Mouse (Mus musculus): ENCODE measurements around the gene Pakap. TPM values are rescaled to one million over a fixed set of nuclear protein-coding genes. Genes with fewer than 3 reads are reported as not detected.

Gene Pakap
- polyA plus RNA-seq, 1 experiment from 2014 or later = 21.8 TPM

- H3K27me3 ChIP-seq (ENCODE audit: insufficient read depth, low read length) = no peaks in the 10 kb centered on the region
- H3K9me3 ChIP-seq (ENCODE audit: low read length) = no peaks in the 10 kb centered on the region
- ATAC-seq (ENCODE audit: low FRiP score, low TSS enrichment) = no peak
- H3K27ac ChIP-seq (ENCODE audit: low read length) = 0 out of 2 replicates have a peak overlapping the region, but pooled peaks have one; percentile 28
- H3K4me3 ChIP-seq (ENCODE audit: low read length) = no peak overlapping the region
- no peak overlapping the region for H3K4me2 ChIP-seq (replicated peaks; ENCODE audit: low read depth, low read length)
- H3K4me1 ChIP-seq (ENCODE audit: insufficient read depth, low read length) = peaks cover 6% of the 10 kb centered on the region; the same call in 1 of the 2 replicates
- 43% methylated on average over 5 of the region's 5 CpGs for WGBS
- no peak overlapping the region for H3K9ac ChIP-seq (replicated peaks; ENCODE audit: low read length)
- H3K36me3 ChIP-seq (ENCODE audit: insufficient read depth, low read length) = peaks cover 5% of the 10 kb centered on the region; the same call in 1 of the 2 replicates
Measured at GRCm38 (mm10) chr4:57895140-57895539, 327.2 kb downstream of the Pakap start.

DNA sequence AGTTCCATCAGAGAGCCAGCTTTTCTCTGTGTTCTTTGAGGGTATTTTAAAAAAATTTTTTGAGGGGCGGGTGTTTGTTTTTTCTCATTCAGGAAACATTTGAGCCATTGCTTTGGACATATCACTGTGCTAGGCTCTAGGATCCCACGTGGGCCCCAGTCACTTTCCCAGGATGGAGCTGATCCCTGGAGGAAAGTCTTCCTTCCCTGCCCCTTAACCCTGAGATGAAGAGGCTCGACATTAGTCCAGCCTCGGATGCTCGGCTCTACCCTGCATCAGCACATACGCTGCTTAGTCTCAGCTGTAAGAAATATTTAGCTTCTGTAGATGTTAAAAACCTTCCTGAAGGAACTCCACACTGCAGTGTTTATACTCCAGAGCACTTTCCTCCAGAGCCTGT is 327.9 kb downstream of the Pakap start:
- Histone ChIP-seq H3K4me3 (ENCODE audit: low read length) (no peak overlapping the region), H3K27ac (ENCODE audit: low read length) (0 out of 2 replicates have a peak overlapping the region, but pooled peaks have one; percentile 6), H3K9me3 (ENCODE audit: low read length) (no peaks in the 10 kb centered on the region), H3K4me2 (replicated peaks; ENCODE audit: low read depth, low read length) (no peak overlapping the region), H3K27me3 (ENCODE audit: insufficient read depth, low read length) (no peaks in the 10 kb centered on the region), H3K9ac (replicated peaks; ENCODE audit: low read length) (no peak overlapping the region), H3K4me1 (ENCODE audit: insufficient read depth, low read length) (peaks cover 6% of the 10 kb centered on the region; the same call in 1 of the 2 replicates), H3K36me3 (ENCODE audit: insufficient read depth, low read length) (peaks cover 5% of the 10 kb centered on the region; the same call in 1 of the 2 replicates)
- no peak for ATAC-seq (ENCODE audit: low FRiP score, low TSS enrichment)
- WGBS = 62% methylated on average over 6 of the region's 6 CpGs

GRCm38 (mm10) chr4:57896631-57897030 is 328.7 kb downstream of the Pakap start:
- Histone ChIP-seq H3K27me3 (ENCODE audit: insufficient read depth, low read length) (no peaks in the 10 kb centered on the region), H3K27ac (ENCODE audit: low read length) (no peak overlapping the region), H3K4me2 (replicated peaks; ENCODE audit: low read depth, low read length) (no peak overlapping the region), H3K9me3 (ENCODE audit: low read length) (no peaks in the 10 kb centered on the region), H3K4me3 (ENCODE audit: low read length) (no peak overlapping the region), H3K36me3 (ENCODE audit: insufficient read depth, low read length) (peaks cover 5% of the 10 kb centered on the region; the same call in 1 of the 2 replicates), H3K4me1 (ENCODE audit: insufficient read depth, low read length) (peaks cover 6% of the 10 kb centered on the region; the same call in 1 of the 2 replicates), H3K9ac (replicated peaks; ENCODE audit: low read length) (no peak overlapping the region)
- 64% methylated on average over 3 of the region's 3 CpGs for whole genome bisulfite sequencing
- ATAC-seq (ENCODE audit: low FRiP score, low TSS enrichment) = no peak

- no peak overlapping the region for H3K4me3 ChIP-seq (ENCODE audit: low read length)
- no peaks in the 10 kb centered on the region for H3K9me3 ChIP-seq (ENCODE audit: low read length)
- no peak overlapping the region for H3K4me2 ChIP-seq (replicated peaks; ENCODE audit: low read depth, low read length)
- no peak overlapping the region for H3K9ac ChIP-seq (replicated peaks; ENCODE audit: low read length)
- no peaks in the 10 kb centered on the region for H3K27me3 ChIP-seq (ENCODE audit: insufficient read depth, low read length)
- WGBS = 3% methylated on average over 4 of the region's 4 CpGs
- 0 out of 2 replicates have a peak, but pooled peaks have one; percentile 39 for ATAC-seq (ENCODE audit: low FRiP score, low TSS enrichment)
- H3K27ac ChIP-seq (ENCODE audit: low read length) = no peak overlapping the region
- peaks cover 6% of the 10 kb centered on the region for H3K4me1 ChIP-seq (ENCODE audit: insufficient read depth, low read length)
- no peaks in the 10 kb centered on the region for H3K36me3 ChIP-seq (ENCODE audit: insufficient read depth, low read length)
Measured at GRCm38 (mm10) chr4:57901210-57901609, 333.2 kb downstream of the Pakap start.

GRCm38 (mm10) chr4:57902619-57903018 is 334.6 kb downstream of the Pakap start:
- Histone ChIP-seq H3K4me1 (ENCODE audit: insufficient read depth, low read length) (peaks cover 6% of the 10 kb centered on the region), H3K36me3 (ENCODE audit: insufficient read depth, low read length) (no peaks in the 10 kb centered on the region), H3K27me3 (ENCODE audit: insufficient read depth, low read length) (no peaks in the 10 kb centered on the region), H3K9ac (replicated peaks; ENCODE audit: low read length) (no peak overlapping the region), H3K9me3 (ENCODE audit: low read length) (no peaks in the 10 kb centered on the region), H3K27ac (ENCODE audit: low read length) (no peak overlapping the region), H3K4me3 (ENCODE audit: low read length) (no peak overlapping the region), H3K4me2 (replicated peaks; ENCODE audit: low read depth, low read length) (no peak overlapping the region)
- ATAC-seq (ENCODE audit: low FRiP score, low TSS enrichment) = no peak
- WGBS = 75% methylated on average over 5 of the region's 5 CpGs

DNA sequence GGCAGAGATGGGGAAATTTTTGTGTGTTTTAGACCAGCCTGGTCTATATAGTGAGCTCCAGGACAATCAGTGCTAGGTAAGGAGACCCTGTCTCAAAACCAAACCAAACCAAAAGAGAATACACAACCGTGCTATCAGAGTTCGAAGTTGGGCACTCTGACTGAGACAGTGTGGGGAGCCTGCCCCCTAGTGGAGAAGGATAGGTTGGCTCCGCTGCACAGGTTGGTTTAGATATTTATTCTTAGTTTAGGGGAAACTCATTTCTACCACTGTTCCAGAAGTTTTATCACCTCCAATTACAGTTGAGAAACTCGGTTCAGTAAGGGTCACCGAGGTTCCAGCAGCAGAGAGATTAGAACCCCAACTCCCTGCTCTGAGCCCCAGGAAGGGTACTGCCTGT is 336.2 kb downstream of the Pakap start:
- Histone ChIP-seq H3K27me3 (ENCODE audit: insufficient read depth, low read length) (no peaks in the 10 kb centered on the region), H3K9me3 (ENCODE audit: low read length) (no peaks in the 10 kb centered on the region), H3K4me3 (ENCODE audit: low read length) (no peak overlapping the region), H3K9ac (replicated peaks; ENCODE audit: low read length) (no peak overlapping the region), H3K27ac (ENCODE audit: low read length) (no peak overlapping the region), H3K4me2 (replicated peaks; ENCODE audit: low read depth, low read length) (peak overlapping the region; percentile 26; the same call in 1 of the 2 replicates), H3K36me3 (ENCODE audit: insufficient read depth, low read length) (no peaks in the 10 kb centered on the region), H3K4me1 (ENCODE audit: insufficient read depth, low read length) (peaks cover 6% of the 10 kb centered on the region)
- 10% methylated on average over 5 of the region's 5 CpGs for WGBS
- ATAC-seq (ENCODE audit: low FRiP score, low TSS enrichment) = no peak

DNA sequence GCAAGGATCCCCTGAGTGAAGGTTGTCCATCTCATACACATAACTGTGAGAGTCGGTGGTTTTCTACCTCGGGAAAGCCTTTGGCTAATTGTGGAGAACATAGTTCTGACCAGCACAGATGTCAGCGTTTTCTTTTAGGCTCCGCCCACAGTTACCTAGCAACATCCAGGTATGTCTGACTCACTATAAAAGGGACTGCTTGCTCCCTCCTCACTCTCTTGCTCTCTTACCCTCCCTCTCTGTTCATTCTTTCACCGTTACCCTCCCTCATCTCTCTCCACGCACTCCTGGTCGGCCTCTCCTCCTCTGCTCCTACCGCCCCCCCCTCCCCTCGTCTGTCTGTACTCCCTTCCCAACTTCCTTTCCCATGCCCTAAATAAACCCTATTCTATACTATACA is 336.7 kb downstream of the Pakap start:
- Histone ChIP-seq H3K36me3 (ENCODE audit: insufficient read depth, low read length) (no peaks in the 10 kb centered on the region), H3K4me3 (ENCODE audit: low read length) (no peak overlapping the region), H3K27me3 (ENCODE audit: insufficient read depth, low read length) (no peaks in the 10 kb centered on the region), H3K9ac (replicated peaks; ENCODE audit: low read length) (no peak overlapping the region), H3K9me3 (ENCODE audit: low read length) (no peaks in the 10 kb centered on the region), H3K4me1 (ENCODE audit: insufficient read depth, low read length) (peaks cover 6% of the 10 kb centered on the region), H3K4me2 (replicated peaks; ENCODE audit: low read depth, low read length) (peak overlapping the region; percentile 26; the same call in 1 of the 2 replicates), H3K27ac (ENCODE audit: low read length) (no peak overlapping the region)
- peak; percentile 24; the same call in 1 of the 2 replicates for ATAC-seq (ENCODE audit: low FRiP score, low TSS enrichment)
- 24% methylated on average over 9 of the region's 9 CpGs for WGBS

DNA sequence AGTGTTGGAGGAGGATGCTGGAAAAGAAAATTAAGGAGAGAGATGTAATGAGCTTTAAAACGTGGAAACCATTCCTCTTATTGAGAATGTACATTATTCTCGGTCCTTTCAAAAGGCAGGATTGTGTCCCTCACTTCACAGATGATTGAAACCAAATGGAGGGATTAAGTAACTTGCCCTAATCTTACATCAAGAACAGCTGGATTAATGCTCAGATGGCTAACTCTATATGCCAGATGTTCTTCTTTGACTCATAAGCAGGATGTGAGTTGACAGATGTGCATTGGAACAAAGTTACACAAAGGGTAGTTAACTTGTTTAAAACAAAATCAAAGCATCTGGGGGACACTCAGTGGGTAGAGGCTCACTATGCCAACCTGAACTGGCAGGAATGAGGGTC is 338.7 kb downstream of the Pakap start:
- Histone ChIP-seq H3K4me2 (replicated peaks; ENCODE audit: low read depth, low read length) (no peak overlapping the region), H3K9ac (replicated peaks; ENCODE audit: low read length) (no peak overlapping the region), H3K4me3 (ENCODE audit: low read length) (no peak overlapping the region), H3K27me3 (ENCODE audit: insufficient read depth, low read length) (no peaks in the 10 kb centered on the region), H3K9me3 (ENCODE audit: low read length) (no peaks in the 10 kb centered on the region), H3K36me3 (ENCODE audit: insufficient read depth, low read length) (no peaks in the 10 kb centered on the region), H3K4me1 (ENCODE audit: insufficient read depth, low read length) (peaks cover 6% of the 10 kb centered on the region), H3K27ac (ENCODE audit: low read length) (no peak overlapping the region)
- WGBS = 46% methylated on average over 2 of the region's 2 CpGs
- no peak for ATAC-seq (ENCODE audit: low FRiP score, low TSS enrichment)

GRCm38 (mm10) chr4:57908860-57909259 is 340.9 kb downstream of the Pakap start:
- no peak for ATAC-seq (ENCODE audit: low FRiP score, low TSS enrichment)
- H3K27me3 ChIP-seq (ENCODE audit: insufficient read depth, low read length) = no peaks in the 10 kb centered on the region
- H3K4me2 ChIP-seq (replicated peaks; ENCODE audit: low read depth, low read length) = no peak overlapping the region
- H3K9me3 ChIP-seq (ENCODE audit: low read length) = 0 out of 2 replicates have a peak, but pooled peaks cover 3% of the 10 kb centered on the region
- H3K27ac ChIP-seq (ENCODE audit: low read length) = no peak overlapping the region
- H3K4me1 ChIP-seq (ENCODE audit: insufficient read depth, low read length) = peaks cover 6% of the 10 kb centered on the region
- H3K4me3 ChIP-seq (ENCODE audit: low read length) = no peak overlapping the region
- H3K36me3 ChIP-seq (ENCODE audit: insufficient read depth, low read length) = no peaks in the 10 kb centered on the region
- WGBS = 67% methylated on average over 6 of the region's 6 CpGs
- no peak overlapping the region for H3K9ac ChIP-seq (replicated peaks; ENCODE audit: low read length)

DNA sequence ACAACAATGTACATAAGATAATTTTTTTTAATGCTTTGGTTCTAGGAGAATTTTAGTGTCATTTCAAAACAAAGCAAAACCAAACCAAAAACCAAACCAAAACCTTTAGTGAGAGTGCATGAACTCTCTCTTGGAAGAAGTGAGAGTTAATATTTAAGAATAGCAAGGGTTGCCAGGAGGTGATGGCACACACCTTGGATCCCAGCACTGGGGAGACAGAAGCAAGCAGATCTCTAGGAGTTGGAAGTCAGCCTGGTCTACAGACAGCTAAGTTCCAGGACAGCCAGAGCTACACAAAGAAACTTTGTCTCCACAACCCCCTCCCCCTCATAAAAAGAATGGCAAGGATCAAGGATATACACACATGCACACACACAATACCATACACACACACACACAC is 345.0 kb downstream of the Pakap start:
- no peak overlapping the region for H3K27ac ChIP-seq (ENCODE audit: low read length)
- H3K36me3 ChIP-seq (ENCODE audit: insufficient read depth, low read length) = no peaks in the 10 kb centered on the region
- no peak overlapping the region for H3K9ac ChIP-seq (replicated peaks; ENCODE audit: low read length)
- peaks cover 21% of the 10 kb centered on the region for H3K4me1 ChIP-seq (ENCODE audit: insufficient read depth, low read length)
- H3K27me3 ChIP-seq (ENCODE audit: insufficient read depth, low read length) = no peaks in the 10 kb centered on the region
- ATAC-seq (ENCODE audit: low FRiP score, low TSS enrichment) = no peak
- H3K9me3 ChIP-seq (ENCODE audit: low read length) = 0 out of 2 replicates have a peak, but pooled peaks cover 3% of the 10 kb centered on the region
- no peak overlapping the region for H3K4me2 ChIP-seq (replicated peaks; ENCODE audit: low read depth, low read length)
- no peak overlapping the region for H3K4me3 ChIP-seq (ENCODE audit: low read length)
